Mouse (Mus musculus) R1 (cell line): ENCODE data around the gene Sdc1.

Experiments
- DNase-seq: peaks from one replicate; pipeline ENCODE4 v3.0.0-alpha.2; 2018; ENCODE audit warnings: low read depth, low spot score

Sdc1 gene

GRCm38 (mm10) chr12:8781681-8782378 lies 10.7 kb downstream of the Sdc1 start:
- DNase-seq = no peak

- no peak for DNase-seq
Measured at GRCm38 (mm10) chr12:8782565-8782964, 11.4 kb downstream of the Sdc1 start.

DNA sequence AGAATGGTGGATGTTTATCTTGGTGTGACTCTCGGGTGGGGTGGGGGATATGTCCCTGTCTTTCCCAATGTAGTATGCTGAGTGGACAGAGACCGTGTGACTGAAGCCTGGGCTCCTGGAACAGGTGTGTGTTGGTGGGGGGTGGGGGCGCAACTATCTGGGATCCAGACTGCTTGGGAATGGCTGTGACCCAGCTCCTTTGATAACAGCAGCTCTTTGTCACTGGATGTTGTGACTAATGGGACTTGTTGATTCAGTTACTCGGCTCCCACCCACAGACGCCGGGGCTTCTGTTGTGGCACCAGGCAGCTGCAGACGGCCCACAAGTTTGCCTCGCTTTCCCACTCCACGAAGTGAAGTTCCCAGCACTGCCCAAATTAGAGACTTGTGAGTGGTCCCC lies 13.1 kb downstream of the Sdc1 start:
- no peak for DNase-seq

GRCm38 (mm10) chr12:8786476-8786875 lies 15.4 kb downstream of the Sdc1 start:
- no peak for DNase-seq

- no peak for DNase-seq
Measured at GRCm38 (mm10) chr12:8786984-8787730, 16.0 kb downstream of the Sdc1 start.

- DNase-seq = no peak
Measured at GRCm38 (mm10) chr12:8788469-8788868, 17.3 kb downstream of the Sdc1 start.

DNA sequence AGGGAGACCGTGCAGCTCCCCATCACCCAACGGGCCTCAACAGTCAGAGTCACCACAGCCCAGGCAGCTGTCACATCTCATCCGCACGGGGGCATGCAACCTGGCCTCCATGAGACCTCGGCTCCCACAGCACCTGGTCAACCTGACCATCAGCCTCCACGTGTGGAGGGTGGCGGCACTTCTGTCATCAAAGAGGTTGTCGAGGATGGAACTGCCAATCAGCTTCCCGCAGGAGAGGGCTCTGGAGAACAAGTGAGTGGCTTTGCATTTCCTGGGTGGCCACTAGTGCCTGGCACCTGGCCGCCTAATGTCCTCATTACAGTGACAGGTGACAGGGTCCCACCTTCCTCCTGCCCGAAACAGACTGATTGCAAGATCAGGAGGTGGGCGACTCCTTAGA lies 19.5 kb downstream of the Sdc1 start:
- no peak for DNase-seq

GRCm38 (mm10) chr12:8793410-8794051 lies 22.4 kb downstream of the Sdc1 start:
- DNase-seq = no peak

GRCm38 (mm10) chr12:8797936-8798335 lies 26.8 kb downstream of the Sdc1 start:
- DNase-seq = no peak

DNA sequence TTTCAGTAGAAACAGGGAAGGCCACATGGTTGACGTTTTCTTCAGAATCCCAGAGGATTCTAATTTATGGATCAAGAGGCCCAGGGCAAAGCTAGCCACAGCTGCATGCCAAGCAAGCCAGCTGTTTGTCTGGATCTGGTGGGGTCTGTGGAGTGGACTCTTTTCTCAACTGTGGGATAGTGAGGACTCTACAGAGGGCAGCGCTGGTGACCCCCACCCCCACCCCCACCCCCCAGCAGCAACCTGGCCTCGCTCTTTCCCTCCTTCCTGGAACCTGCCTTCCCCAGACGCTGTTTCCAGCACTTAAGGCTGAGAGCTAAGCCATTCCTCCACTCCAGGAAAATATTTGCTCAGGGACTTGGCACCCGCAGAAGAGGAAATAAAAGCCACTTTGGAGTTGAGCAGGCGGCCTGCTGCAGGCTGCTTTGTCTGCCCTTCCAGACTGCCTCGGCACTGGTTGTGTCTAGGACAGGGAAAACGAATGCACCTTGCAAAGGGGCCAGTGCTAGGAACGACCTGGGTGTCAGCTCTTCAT lies 27.4 kb downstream of the Sdc1 start:
- DNase-seq = no peak

DNA sequence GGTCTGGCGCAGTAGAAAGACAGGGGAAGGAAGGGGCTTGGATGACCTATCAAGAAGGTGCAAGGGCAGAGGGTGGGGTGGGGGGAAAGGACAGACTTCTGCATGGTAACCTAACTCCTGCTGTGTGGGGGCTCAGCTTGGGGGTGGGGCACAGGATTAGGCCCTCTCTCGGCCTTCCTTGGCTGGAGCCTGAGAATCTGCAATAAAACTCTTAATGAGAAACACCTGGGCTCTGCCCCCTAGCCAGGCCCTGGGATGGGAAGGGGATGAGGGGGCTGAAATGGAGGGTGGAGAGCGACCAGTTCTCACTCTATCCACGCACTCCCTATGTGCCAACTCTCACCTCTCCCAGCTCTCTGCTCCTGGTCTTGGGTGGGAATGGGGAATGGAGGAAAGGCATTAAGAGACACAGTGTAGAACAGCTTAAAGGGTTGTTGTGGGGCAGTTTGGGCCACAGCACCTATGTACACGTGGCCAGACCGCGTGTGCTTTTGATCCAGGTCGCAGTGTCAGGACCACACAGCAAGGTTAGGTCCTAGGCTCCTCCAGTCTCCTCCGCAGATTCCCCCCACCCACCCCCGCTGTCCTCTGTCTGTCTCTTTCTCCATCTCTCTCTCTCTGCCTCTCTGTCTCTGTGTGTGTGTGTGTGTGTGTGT lies 32.4 kb downstream of the Sdc1 start:
- DNase-seq = no peak

- DNase-seq = no peak
Measured at GRCm38 (mm10) chr12:8804077-8804456, 32.9 kb downstream of the Sdc1 start.

DNA sequence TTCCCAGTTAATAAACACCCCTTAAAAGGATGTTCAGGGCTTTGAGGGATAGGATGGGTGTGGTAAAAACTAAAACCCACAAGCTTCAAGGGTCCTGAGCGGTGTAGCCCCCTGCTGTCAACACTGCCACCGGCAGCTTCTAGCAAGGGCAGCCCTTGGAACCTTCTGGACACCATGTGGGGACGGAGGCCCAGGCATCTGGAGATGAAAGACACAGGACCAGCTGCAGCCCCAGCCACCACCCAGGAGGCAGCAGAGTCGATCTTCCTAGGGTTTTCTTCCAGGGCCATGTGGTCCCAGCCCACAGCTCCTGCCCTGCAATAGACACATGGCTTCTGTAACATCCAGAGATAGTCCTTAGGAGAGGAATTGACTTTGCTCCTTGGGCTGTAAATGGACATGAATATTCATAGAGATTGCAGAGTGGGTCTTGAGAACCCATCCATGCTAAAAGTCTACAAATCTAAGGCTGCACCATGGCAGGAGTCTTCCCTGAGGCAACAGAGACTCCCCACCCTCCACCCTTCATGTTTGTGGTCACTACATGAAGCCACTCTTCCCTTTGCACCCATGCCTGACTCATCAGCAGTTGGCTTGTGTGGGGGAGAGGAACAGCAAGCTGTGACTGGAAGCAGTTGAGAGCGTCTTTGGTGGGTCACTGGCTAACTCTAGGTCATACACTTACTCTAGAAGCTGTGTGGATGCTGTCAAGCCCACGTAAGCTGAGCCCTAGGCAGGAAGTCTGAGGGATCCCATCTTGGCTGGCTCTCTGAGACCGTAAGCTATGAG lies 34.0 kb downstream of the Sdc1 start:
- DNase-seq = no peak

GRCm38 (mm10) chr12:8809086-8809485 lies 38.0 kb downstream of the Sdc1 start:
- no peak for DNase-seq

DNA sequence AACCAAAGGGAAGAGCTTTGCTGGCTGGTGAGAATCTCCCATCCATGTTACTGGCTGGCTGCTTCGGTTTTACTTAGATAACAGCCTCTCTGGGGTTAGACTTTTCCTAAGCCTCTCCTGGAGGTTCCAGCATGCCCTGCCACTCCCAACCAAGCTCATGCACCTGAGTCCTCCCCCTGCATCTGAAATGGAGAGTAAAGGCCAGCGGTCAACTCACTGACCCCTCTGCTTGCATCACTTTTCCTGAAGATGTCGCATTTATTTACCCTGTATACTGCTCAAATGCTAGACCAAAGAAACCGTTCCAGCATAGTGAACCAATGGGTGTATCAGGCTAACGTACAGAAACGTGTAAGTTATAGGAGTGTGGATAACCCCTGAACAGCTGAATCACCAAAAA lies 38.5 kb downstream of the Sdc1 start:
- no peak for DNase-seq

DNA sequence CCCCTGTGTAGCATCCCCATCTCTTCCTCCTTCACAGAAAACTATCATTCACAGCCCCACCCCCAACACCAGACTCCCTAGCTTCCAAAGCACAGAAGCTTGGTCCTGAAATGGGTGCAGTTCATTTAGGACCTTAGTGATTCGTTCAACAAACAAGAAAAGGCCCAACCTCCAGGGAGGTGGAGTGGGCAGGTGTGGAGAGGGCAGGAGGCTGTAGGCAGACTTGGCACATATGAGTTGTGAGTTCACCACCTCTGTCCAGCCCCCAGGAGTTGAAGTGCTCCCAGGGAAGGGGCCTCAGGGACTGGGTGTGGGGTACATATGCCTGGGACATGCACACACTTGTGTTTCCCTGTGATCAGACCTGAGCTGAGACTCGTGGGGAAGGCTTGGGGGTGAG lies 39.8 kb downstream of the Sdc1 start:
- no peak for DNase-seq

DNA sequence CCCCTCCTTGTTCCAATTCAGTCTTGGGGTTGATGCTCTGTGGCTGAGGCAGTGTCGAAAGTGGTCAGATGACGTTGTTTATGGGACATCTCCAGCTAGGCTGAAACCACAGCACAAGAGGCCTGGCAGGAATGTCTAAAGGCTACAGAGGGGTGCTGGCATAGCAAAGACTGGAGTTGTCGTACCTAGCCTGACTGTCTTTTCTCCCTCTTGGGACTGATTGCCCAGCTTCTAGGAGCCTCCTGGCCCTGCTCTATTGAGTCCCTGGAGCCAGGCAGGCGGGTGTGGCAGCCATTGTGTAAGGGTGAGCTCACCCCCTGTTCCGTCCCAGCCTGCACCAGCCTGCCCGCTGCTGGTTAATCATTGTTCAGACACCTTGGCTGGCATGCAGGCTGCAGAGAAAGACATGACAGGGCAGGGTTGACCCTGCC lies 40.3 kb downstream of the Sdc1 start:
- no peak for DNase-seq

DNA sequence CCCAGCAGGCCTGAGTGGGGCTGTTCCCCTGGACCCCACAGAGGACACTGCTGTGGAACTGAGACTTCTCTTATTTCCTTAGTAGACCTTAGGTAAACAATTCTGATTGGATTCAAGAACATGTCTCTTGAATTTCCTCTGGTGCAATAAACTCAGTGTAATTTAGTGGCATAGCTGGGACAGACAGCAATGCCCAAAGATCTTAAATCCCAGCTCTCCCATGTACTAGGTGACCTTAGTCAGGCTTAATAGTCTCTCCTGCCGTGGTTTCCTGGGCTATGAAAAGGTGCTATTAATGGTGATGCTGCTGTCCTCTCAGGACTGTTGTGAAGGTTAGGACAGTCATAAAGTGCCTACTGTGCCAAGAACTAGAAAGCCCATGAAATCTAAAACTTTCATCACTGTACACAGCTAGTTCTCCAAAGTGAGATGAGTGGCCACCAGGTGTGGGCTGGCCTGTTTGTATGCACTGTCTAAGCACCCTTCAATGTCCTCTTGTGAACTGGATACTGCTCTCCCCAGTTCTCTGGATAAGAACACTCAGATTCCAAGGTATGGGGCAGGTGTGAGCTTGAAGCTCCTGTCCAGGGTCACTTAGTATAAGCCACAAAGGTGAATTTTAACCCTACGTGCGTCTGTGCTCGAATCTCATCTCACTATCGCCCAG lies 40.9 kb downstream of the Sdc1 start:
- DNase-seq = no peak

DNA sequence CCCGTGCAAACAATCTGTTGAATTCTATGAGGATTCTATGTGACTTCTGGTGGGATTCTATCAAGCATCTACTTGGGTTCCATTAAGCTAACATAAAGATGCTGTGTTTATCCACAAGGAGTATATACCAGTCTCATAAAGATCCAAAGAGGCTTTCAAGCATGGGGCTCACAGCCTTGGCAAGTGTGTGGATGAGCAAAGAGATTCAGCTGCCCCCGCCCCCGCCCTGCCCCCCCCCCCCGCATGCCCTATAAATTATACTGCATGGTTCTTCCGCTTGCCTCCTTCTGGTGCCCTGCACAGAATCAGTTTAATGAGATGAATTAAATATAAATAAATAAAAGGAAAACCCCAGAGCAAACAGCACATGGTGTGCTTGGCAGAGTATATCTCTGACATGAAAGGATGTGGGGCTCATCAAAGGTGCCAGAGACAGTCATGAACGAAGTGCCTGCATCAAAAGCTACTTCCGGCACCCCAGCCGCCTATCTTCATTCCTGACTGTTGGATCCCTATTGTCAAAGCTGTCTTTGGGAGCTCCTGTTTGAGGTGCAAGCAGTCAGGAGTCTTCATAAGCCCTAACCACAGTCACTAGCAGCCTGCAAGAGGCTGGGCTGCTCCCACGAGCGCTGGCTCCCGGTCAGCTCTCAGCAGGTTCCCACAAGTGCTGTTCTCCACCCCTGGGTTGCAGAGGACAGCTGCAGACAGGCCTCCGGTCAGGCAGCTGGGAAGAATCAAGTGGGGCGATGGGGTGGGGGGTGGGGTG lies 46.5 kb downstream of the Sdc1 start:
- DNase-seq = peak; percentile 2

GRCm38 (mm10) chr12:8818233-8818672 lies 47.1 kb downstream of the Sdc1 start:
- no peak for DNase-seq
